Mouse (Mus musculus) right cerebral cortex, adult 18-20 months (tissue): Measurements from ENCODE around the gene Rnf4.
A peak's percentile ranks its signal among the peaks of the same experiment; 100 is the strongest.

Source experiments
- DNase-seq: peaks from one replicate; pipeline ENCODE4 v3.0.0; 2022; ENCODE audit warnings: mixed read lengths

Rnf4 gene

GRCm38 (mm10) chr5:34336097-34336774 lies at the start of gene Rnf4:
Gene Rnf4, plus strand, starts transcription at chr5:34336289.
- peak; percentile 99 for DNase-seq

GRCm38 (mm10) chr5:34286516-34286915 lies 49.6 kb upstream of the Rnf4 start:
- DNase-seq: no peak

GRCm38 (mm10) chr5:34287001-34287837 lies 48.9 kb upstream of the Rnf4 start:
- no peak for DNase-seq

GRCm38 (mm10) chr5:34287838-34288145 lies 48.3 kb upstream of the Rnf4 start:
- no peak for DNase-seq

DNA sequence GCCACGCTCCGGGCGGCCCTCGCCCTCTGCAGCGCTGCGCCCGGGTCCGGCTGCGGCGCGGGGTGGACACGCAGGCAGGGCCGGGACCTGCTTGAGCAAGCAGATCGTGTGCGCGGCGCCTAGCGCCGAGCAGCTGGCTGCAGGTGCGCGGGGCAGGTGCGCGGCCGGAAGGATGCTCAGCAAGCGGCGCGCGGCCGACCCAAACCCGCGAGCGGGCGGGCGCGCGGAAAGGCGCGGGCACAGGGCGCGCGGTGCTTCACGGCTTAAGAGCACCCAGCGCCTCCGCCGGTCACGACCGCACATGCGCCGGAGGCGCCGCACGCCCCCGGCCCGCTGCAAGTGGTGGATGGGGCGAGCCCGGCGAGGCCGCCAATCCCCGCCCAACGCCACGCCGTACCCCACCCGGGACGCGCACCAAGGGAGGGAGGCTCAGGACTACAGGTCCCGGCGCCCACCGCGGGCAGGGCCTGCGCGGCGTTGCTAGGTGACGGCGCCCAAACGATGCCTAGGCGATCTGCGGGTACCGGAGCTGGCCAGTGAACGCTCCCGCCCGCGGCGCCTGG lies 47.9 kb upstream of the Rnf4 start, which contains the start of the genes Zfyve28 and Cfap99:
Gene Zfyve28, minus strand, starts transcription at position 296 of the 563 bp plus-strand sequence.
Gene Cfap99, plus strand, starts transcription at position 447 of the 563 bp plus-strand sequence.
- DNase-seq: peak; percentile 98

DNA sequence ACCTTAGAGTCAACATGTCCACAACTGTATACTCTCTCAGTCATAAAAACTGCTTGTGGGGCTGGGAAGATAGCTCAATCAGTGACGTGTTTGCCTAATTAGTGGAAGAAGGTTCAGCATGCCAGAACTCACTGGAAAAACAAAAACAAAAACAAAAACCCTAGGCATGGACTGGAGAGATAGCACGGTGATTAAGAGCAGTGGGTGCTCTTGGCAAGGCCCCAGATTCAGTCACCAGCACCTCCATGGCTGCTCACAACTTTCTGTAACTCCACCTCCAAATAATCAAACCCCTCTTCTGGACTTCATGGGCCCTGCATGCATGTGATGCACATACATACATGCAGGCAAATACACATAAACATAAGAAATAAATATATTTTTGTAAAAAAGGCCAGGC lies 46.8 kb upstream of the Rnf4 start:
- no peak for DNase-seq

DNA sequence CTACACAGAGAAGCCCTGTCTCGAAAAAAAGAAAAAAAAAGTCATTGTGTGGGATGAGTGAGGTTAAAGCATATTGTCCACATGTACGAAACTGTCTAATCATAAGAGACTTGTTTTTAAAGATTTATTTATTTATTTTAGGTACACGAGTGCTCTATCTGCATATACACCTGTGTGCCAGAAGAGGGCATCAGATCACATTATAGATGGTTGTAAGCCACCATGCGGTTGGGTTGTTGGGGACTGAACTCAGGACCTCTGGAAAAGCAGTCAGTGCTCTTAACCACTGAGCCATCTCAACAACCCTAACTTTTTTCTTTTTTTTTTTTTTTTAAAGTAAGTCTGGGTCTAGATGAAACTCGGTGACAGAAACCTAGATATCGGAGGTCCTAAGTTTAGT lies 42.7 kb upstream of the Rnf4 start:
- no peak for DNase-seq

- DNase-seq: no peak
Observed at GRCm38 (mm10) chr5:34294696-34295095, 41.4 kb upstream of the Rnf4 start.

- DNase-seq: no peak
Observed at GRCm38 (mm10) chr5:34295141-34295540, 40.9 kb upstream of the Rnf4 start.

GRCm38 (mm10) chr5:34298061-34298460 lies 38.0 kb upstream of the Rnf4 start:
- peak; percentile 39 for DNase-seq

- DNase-seq: no peak
Observed at GRCm38 (mm10) chr5:34298937-34299535, 37.1 kb upstream of the Rnf4 start.

DNA sequence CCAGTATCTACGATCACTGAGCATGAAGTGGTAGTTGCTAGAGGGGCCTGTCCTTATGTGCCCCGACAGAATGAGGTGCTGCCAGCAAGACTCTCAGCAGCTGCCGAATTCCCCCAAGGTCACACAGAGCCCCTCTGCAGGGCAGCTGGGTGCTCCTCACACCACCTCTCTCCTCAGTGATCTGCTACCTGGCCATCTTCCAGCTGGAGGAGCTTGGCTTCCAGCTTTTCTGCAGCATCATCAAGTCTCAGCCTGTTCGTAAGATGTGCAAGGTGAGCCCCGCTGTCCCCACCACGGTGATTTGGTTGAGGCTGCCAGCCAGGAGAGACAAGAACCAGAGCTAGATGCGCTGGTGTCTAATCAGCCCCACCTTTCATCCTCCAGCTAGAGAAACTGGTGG lies 33.7 kb upstream of the Rnf4 start:
- no peak for DNase-seq

DNA sequence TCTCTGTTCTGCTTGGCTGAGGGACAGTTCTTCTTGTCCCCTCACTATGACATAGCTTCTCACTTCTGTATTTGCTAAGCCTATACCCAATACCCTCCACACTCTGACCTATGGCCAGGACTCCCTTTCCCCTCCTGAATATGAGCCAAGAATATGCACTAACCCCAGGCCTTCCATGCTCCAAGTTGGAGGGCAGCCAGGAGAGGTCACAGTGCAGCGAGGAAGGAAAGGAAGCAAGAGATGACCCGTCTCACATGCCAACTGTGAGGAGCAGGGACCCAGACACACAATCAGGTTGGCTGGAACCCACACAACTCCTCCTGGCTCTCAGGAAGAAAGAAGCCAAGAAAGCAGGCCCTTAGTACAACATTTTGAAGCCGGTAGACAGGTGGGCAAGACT lies 27.1 kb upstream of the Rnf4 start:
- no peak for DNase-seq

DNA sequence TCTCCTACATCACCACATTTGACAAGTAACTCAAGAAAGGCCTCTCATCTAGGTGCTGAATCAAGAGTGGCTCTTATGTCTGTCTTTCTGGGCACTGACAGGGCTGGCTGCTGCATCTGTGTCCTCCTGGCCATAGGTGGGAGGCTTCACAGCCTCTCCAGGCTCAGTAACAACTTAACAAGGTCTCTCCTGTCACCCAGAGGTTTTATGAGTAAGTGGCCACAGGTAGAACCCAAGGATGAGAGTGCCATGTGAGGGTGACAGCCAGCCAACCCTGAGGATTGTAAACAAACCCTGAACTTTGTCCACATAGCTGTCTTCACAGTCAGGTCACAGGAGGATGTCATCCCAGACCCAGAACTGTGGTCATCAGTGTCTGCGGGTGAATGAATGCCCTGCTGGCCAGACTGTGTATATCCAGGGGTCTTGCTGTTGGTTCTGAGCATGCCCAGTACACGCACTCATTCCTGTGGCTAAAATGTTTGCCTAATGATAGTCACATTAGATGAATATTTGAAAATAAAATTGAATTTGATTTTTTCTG lies 16.5 kb upstream of the Rnf4 start:
- no peak for DNase-seq

DNA sequence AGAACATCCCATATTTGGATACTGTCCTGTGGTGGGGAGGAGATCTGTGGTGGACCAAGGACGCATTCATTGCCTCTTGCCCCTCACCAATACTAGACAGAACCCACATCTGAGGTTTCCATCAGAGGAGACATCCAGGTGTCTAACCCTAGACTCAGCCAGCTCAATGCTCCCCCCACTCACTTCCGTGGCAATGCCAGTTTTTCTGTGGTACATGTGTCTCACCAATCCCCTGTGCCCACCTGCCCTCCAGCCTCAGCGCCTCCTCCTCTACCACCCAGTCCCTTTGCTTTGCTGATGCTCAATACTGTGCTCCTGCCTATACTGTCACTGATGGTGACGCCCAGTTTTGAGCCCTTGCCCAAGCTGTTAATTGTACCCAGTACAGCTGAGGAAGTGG lies 14.9 kb upstream of the Rnf4 start:
- no peak for DNase-seq

- DNase-seq: no peak
Observed at GRCm38 (mm10) chr5:34325286-34325685, 10.8 kb upstream of the Rnf4 start.

- DNase-seq: peak; percentile 15
Observed at GRCm38 (mm10) chr5:34326249-34326691, 9.8 kb upstream of the Rnf4 start.

DNA sequence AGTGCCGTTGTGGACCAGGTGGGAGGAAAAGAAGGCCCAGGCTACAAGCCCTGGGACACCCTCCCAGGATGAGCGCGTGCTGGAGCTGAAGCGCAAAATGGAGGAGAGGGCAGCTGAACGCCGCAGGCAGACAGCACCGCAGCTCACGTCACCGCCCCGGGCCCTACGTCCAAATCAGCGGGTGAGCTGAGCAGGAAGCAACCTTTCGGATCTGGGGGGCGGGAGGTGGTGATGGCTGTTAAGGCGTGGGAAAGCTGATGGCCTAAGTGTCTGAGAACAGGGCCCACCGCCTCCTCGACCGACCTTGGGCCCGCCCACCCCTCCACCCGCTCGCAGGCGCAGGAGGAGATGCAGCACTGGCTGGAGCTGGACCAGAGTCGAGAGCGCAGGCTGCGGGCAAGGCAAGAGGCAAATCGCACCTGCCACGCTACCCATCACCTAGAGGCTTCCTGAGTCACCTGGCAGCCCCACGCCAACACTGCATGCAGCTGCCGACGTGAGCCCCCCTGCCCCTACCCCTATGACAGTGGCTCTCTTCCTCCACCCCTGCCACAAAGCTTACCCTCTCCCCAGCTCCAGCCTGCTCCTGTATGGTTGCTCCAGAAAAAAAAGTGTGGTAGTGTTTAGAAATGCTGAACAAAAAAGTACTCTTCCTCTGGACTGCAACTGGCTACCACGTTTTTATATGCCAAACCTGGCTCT lies 9.1 kb upstream of the Rnf4 start:
- DNase-seq: peak; percentile 26

GRCm38 (mm10) chr5:34330136-34330535 lies 6.0 kb upstream of the Rnf4 start:
- DNase-seq: no peak

GRCm38 (mm10) chr5:34334081-34334480 lies 2.0 kb upstream of the Rnf4 start:
- no peak for DNase-seq

GRCm38 (mm10) chr5:34335539-34336096 lies 471 bp upstream of the Rnf4 start:
- DNase-seq: no peak

GRCm38 (mm10) chr5:34336775-34337450 lies 824 bp downstream of the Rnf4 start:
- peak; percentile 35 for DNase-seq
